Mouse (Mus musculus) brain, embryonic 14.5 days (tissue): ENCODE results near the gene Myct1.

Source experiments
- CTCF ChIP-seq: fragments of 200-500 bp; IDR thresholded peaks from 2 replicates; pipeline ENCODE4 v1.5.1; 2012; ENCODE audit warnings: inconsistent platforms, mild to moderate bottlenecking, moderate library complexity, borderline replicate concordance; ENCODE audit not compliant: insufficient read depth, insufficient read length; ENCODE audit errors: extremely low read depth
- POLR2A ChIP-seq: fragments of 200-500 bp; IDR thresholded peaks from 2 replicates; pipeline ENCODE4 v1.6.1; 2012; ENCODE audit warnings: mild to moderate bottlenecking, inconsistent platforms, borderline replicate concordance; ENCODE audit not compliant: poor library complexity, insufficient read depth, insufficient read length, severe bottlenecking; ENCODE audit errors: extremely low read depth

GRCm38 (mm10) chr10:5550168-5551021 is 43.2 kb upstream of the Myct1 start:
- TF ChIP-seq CTCF, result no peak
- no peak for TF ChIP-seq POLR2A
